Mouse (Mus musculus): ENCODE data around the gene Fig4. TPM values are rescaled to one million over a fixed set of nuclear protein-coding genes. Genes with fewer than 3 reads are reported as not detected.

The Fig4 gene
- polyA plus RNA-seq, 1 experiment from 2014 or later: 24.0 TPM

DNA sequence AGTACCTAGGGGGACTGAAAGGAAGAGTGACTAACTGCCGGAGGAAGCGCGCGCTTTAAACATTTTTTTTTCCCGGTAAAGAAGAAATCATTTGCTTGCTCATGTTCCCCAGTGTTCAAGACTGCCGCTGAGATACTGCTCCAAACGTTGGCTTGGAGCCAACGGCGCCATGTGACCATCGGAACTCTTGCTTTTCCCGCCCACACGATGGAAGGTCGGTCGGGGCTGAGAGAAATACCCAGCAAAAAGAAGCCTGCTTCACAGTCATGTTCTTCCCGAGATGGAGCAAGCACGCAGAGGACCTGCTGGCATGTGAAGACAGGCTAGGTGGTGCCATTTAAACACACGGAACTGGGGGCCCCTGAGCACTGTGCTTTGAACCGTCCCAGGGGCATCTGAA, 151.6 kb downstream of the Fig4 start:
- Histone ChIP-seq H3K9me3 (replicated peaks) (no peaks in the 10 kb centered on the region), H3K27ac (no peak overlapping the region), H3K4me2 (no peak overlapping the region), H3K9ac (no peak overlapping the region), H3K4me1 (no peaks in the 10 kb centered on the region), H3K4me3 (no peak overlapping the region), H3K36me3 (ENCODE audit: poor library complexity, severe bottlenecking) (no peaks in the 10 kb centered on the region), H3K27me3 (no peaks in the 10 kb centered on the region)
- 74% methylated on average over 18 of the region's 18 CpGs for WGBS
- no peak for ATAC-seq

DNA sequence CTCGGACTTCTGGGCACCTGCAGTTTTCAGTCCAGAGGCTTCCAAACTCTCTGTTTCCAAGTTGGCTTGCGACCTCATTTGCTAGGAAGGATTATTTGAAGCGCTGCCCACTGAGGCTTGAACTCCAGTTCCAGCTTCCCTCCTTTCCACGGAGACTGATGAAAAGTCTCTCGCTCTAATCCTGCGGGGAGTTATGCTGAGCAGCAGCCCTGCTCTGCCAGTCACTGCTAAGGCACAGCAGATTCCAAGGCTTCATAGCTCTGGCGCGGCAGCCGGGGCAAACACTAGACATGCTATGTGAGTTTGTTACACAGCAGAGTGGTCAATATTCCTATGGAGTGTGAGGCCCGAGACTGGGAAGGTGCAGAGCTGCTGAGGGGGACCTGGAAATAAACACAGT, 152.0 kb downstream of the Fig4 start:
- Histone ChIP-seq H3K27ac (no peak overlapping the region), H3K9me3 (replicated peaks) (no peaks in the 10 kb centered on the region), H3K27me3 (no peaks in the 10 kb centered on the region), H3K4me3 (no peak overlapping the region), H3K4me2 (no peak overlapping the region), H3K9ac (no peak overlapping the region), H3K4me1 (no peaks in the 10 kb centered on the region), H3K36me3 (ENCODE audit: poor library complexity, severe bottlenecking) (no peaks in the 10 kb centered on the region)
- WGBS: 61% methylated on average over 10 of the region's 10 CpGs
- ATAC-seq: no peak

DNA sequence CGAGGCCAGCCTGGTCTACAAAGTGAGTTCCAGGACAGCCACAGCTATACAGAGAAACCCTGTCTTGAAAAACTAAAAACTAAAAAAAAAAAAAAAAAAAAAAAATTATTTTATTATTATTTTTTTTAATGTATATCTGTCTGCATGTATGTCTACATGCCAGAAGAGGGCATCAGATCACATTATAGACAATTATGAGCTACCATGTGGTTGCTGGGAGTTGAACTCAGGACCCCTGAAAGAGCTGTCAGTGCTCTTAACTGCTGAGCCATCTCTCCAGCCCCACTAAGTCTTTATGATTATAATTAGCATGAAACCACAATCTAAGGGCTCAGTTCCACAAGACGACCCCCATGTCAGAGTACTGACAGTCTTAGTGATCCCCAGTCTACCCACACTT, 152.6 kb downstream of the Fig4 start:
- H3K27me3 ChIP-seq: no peaks in the 10 kb centered on the region
- H3K4me1 ChIP-seq: no peaks in the 10 kb centered on the region
- no peak overlapping the region for H3K27ac ChIP-seq
- H3K36me3 ChIP-seq (ENCODE audit: poor library complexity, severe bottlenecking): no peaks in the 10 kb centered on the region
- no peak for ATAC-seq
- no peaks in the 10 kb centered on the region for H3K9me3 ChIP-seq (replicated peaks)
- no peak overlapping the region for H3K4me2 ChIP-seq
- no peak overlapping the region for H3K9ac ChIP-seq
- 74% methylated on average over 2 of the region's 2 CpGs for WGBS
- H3K4me3 ChIP-seq: no peak overlapping the region

DNA sequence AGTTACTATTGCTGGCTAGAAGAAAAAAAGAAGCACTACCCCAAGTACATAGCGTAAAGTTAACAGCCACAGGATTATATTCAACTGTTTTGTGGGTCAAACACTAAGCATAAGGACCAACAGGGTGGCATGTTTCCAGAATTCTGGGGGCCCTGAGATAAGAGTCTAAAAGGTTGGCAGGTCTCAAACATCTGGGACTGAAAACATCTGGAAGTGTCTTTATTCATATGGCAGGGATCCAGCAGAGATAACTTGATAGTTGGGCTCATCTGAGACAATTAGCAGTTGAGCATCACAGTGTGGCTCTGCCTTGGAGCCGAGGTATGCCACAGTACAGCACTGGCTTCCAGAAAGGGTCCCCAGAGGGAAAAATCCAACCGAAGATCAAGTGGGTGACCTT, 153.8 kb downstream of the Fig4 start:
- no peaks in the 10 kb centered on the region for H3K27me3 ChIP-seq
- no peaks in the 10 kb centered on the region for H3K4me1 ChIP-seq
- no peak overlapping the region for H3K4me3 ChIP-seq
- H3K4me2 ChIP-seq: no peak overlapping the region
- no peak for ATAC-seq
- no peak overlapping the region for H3K9ac ChIP-seq
- 89% methylated on average over 3 of the region's 3 CpGs for WGBS
- H3K27ac ChIP-seq: no peak overlapping the region
- no peaks in the 10 kb centered on the region for H3K36me3 ChIP-seq (ENCODE audit: poor library complexity, severe bottlenecking)
- no peaks in the 10 kb centered on the region for H3K9me3 ChIP-seq (replicated peaks)

DNA sequence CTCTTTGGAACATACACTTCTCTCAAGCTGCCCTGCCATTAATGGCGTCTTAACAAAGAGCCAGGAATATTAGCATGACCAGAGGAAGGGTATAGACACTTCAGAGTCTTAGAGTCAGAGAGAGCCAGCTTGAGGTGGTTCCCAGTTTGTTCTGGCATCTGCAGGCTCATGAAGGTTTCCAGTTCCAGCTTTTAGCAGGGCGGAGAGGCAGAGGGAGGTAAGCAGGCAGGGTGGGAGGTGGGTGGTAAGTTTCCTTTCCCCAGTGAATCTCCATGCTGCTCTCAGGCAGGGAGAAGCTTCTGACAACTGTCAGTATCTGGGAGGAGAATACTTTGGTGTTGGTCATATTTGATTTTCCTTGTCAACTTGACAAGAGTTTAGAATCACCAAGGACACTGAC, 156.9 kb downstream of the Fig4 start:
- ATAC-seq: no peak
- WGBS: 72% methylated on average over 2 of the region's 2 CpGs

More for the DNA sequence above, 156.9 kb downstream of the Fig4 start:
- H3K36me3 ChIP-seq (ENCODE audit: poor library complexity, severe bottlenecking): no peaks in the 10 kb centered on the region
- no peak overlapping the region for H3K27ac ChIP-seq
- no peaks in the 10 kb centered on the region for H3K27me3 ChIP-seq
- H3K4me2 ChIP-seq: no peak overlapping the region
- H3K9me3 ChIP-seq (replicated peaks): no peaks in the 10 kb centered on the region
- no peaks in the 10 kb centered on the region for H3K4me1 ChIP-seq
- no peak overlapping the region for H3K4me3 ChIP-seq
- no peak overlapping the region for H3K9ac ChIP-seq

Other genes with a start within 250 kb of the Fig4 start
- gene Gpr6, start 231.0 kb downstream of the Fig4 start, polyA plus RNA-seq (2015; fragmentation: Nextera tagmentation; extraction: Ambion mirVana): 0.23 and 0.25 TPM in 2 replicates
- 0.15 and 0.21 TPM in 2 replicates for gene Ak9, start 720 bp upstream of the Fig4 start, polyA plus RNA-seq (2015; fragmentation: Nextera tagmentation; extraction: Ambion mirVana)
- 19.1 and 19.8 TPM in 2 replicates for gene Zbtb24, start 147.1 kb upstream of the Fig4 start, polyA plus RNA-seq (2015; fragmentation: Nextera tagmentation; extraction: Ambion mirVana)
- gene Mical1, start 173.1 kb upstream of the Fig4 start, polyA plus RNA-seq (2015; fragmentation: Nextera tagmentation; extraction: Ambion mirVana): 35.9 and 41.9 TPM in 2 replicates
- gene Smpd2, start 187.1 kb upstream of the Fig4 start, polyA plus RNA-seq (2015; fragmentation: Nextera tagmentation; extraction: Ambion mirVana): 40.6 and 49.8 TPM in 2 replicates
- 1.8 and 1.9 TPM in 2 replicates for gene Ppil6, start 187.2 kb upstream of the Fig4 start, polyA plus RNA-seq (2015; fragmentation: Nextera tagmentation; extraction: Ambion mirVana)
- 78.2 and 81.7 TPM in 2 replicates for gene Cd164, start 216.2 kb upstream of the Fig4 start, polyA plus RNA-seq (2015; fragmentation: Nextera tagmentation; extraction: Ambion mirVana)